Mouse (Mus musculus): ENCODE data around the gene Samd8. TPM values are rescaled to one million over a fixed set of nuclear protein-coding genes. Genes with fewer than 3 reads are reported as not detected.

Samd8 gene
- polyA plus RNA-seq, 1 experiment, result 4.4 TPM

- TF ChIP-seq POLR2A (IDR thresholded peaks at IDR 0.05; ENCODE audit: low read depth, low read length), result no peak
- no peak for TF ChIP-seq CTCF (IDR thresholded peaks at IDR 0.05; ENCODE audit: extremely low read depth, insufficient read depth, insufficient read length, insufficient replicate concordance)
- H3K4me3 ChIP-seq (ENCODE audit: extremely low read depth, insufficient read depth, insufficient read length), result no peak overlapping the region
- DNase-seq (ENCODE audit: low read depth in 1 of 2, low spot score in 2 of 2), result no peak
These were observed 40.4 kb downstream of the Samd8 start for GRCm38 (mm10) chr14:21790585-21791251.

GRCm38 (mm10) chr14:21791722-21792121 lies 41.4 kb downstream of the Samd8 start:
- H3K4me1 ChIP-seq (ENCODE audit: control insufficient read depth, insufficient read depth, insufficient read length), result no peaks in the 10 kb centered on the region; the same call in 1 of the 2 replicates
- no peak overlapping the region for H3K27ac ChIP-seq (ENCODE audit: insufficient read depth, low read length)
- no peak overlapping the region for H3K4me3 ChIP-seq (ENCODE audit: extremely low read depth, insufficient read depth, insufficient read length)
- WGBS, result 93% methylated on average over 4 of the region's 4 CpGs
- no peaks in the 10 kb centered on the region for H3K27me3 ChIP-seq (ENCODE audit: control insufficient read depth, insufficient read depth, low read length)
- no peak for DNase-seq (ENCODE audit: low read depth in 1 of 2, low spot score in 2 of 2)
- no peak for TF ChIP-seq CTCF (IDR thresholded peaks at IDR 0.05; ENCODE audit: extremely low read depth, insufficient read depth, insufficient read length, insufficient replicate concordance)
- no peak for TF ChIP-seq POLR2A (IDR thresholded peaks at IDR 0.05; ENCODE audit: low read depth, low read length)
- H3K36me3 ChIP-seq (ENCODE audit: control insufficient read depth, insufficient read depth, low read length), result peaks cover 12% of the 10 kb centered on the region

More at GRCm38 (mm10) chr14:21790585-21791251, 40.4 kb downstream of the Samd8 start:
- H3K4me1 ChIP-seq (ENCODE audit: control insufficient read depth, insufficient read depth, insufficient read length), result no peaks in the 10 kb centered on the region; the same call in 1 of the 2 replicates
- no peak overlapping the region for H3K27ac ChIP-seq (ENCODE audit: insufficient read depth, low read length)
- WGBS, result 92% methylated on average over 9 of the region's 9 CpGs
- H3K27me3 ChIP-seq (ENCODE audit: control insufficient read depth, insufficient read depth, low read length), result no peaks in the 10 kb centered on the region
- H3K36me3 ChIP-seq (ENCODE audit: control insufficient read depth, insufficient read depth, low read length), result peaks cover 14% of the 10 kb centered on the region

- peaks cover 11% of the 10 kb centered on the region for H3K36me3 ChIP-seq (ENCODE audit: control insufficient read depth, insufficient read depth, low read length)
- TF ChIP-seq CTCF (IDR thresholded peaks at IDR 0.05; ENCODE audit: extremely low read depth, insufficient read depth, insufficient read length, insufficient replicate concordance) (no peak), POLR2A (IDR thresholded peaks at IDR 0.05; ENCODE audit: low read depth, low read length) (no peak)
- DNase-seq (ENCODE audit: low read depth in 1 of 2, low spot score in 2 of 2), result no peak
- H3K27me3 ChIP-seq (ENCODE audit: control insufficient read depth, insufficient read depth, low read length), result no peaks in the 10 kb centered on the region
- no peak overlapping the region for H3K4me3 ChIP-seq (ENCODE audit: extremely low read depth, insufficient read depth, insufficient read length)
- no peak overlapping the region for H3K27ac ChIP-seq (ENCODE audit: insufficient read depth, low read length)
- WGBS, result 89% methylated on average over 6 of the region's 6 CpGs
- H3K4me1 ChIP-seq (ENCODE audit: control insufficient read depth, insufficient read depth, insufficient read length), result no peaks in the 10 kb centered on the region; the same call in 1 of the 2 replicates
These were observed 41.9 kb downstream of the Samd8 start for GRCm38 (mm10) chr14:21792250-21792649.

- no peak overlapping the region for H3K27ac ChIP-seq (ENCODE audit: insufficient read depth, low read length)
- WGBS, result 94% methylated on average over 4 of the region's 4 CpGs
- peaks cover 1% of the 10 kb centered on the region; the same call in 1 of the 2 replicates for H3K36me3 ChIP-seq (ENCODE audit: control insufficient read depth, insufficient read depth, low read length)
- no peaks in the 10 kb centered on the region for H3K27me3 ChIP-seq (ENCODE audit: control insufficient read depth, insufficient read depth, low read length)
- no peak for DNase-seq (ENCODE audit: low read depth in 1 of 2, low spot score in 2 of 2)
- H3K4me3 ChIP-seq (ENCODE audit: extremely low read depth, insufficient read depth, insufficient read length), result no peak overlapping the region
- no peak for TF ChIP-seq CTCF (IDR thresholded peaks at IDR 0.05; ENCODE audit: extremely low read depth, insufficient read depth, insufficient read length, insufficient replicate concordance)
- no peak for TF ChIP-seq POLR2A (IDR thresholded peaks at IDR 0.05; ENCODE audit: low read depth, low read length)
- H3K4me1 ChIP-seq (ENCODE audit: control insufficient read depth, insufficient read depth, insufficient read length), result no peaks in the 10 kb centered on the region
These were observed 50.3 kb downstream of the Samd8 start for GRCm38 (mm10) chr14:21800641-21801040.

GRCm38 (mm10) chr14:21801624-21802023 lies 51.3 kb downstream of the Samd8 start:
- DNase-seq (ENCODE audit: low read depth in 1 of 2, low spot score in 2 of 2), result no peak
- TF ChIP-seq POLR2A (IDR thresholded peaks at IDR 0.05; ENCODE audit: low read depth, low read length), result no peak
- no peak for TF ChIP-seq CTCF (IDR thresholded peaks at IDR 0.05; ENCODE audit: extremely low read depth, insufficient read depth, insufficient read length, insufficient replicate concordance)
- H3K4me1 ChIP-seq (ENCODE audit: control insufficient read depth, insufficient read depth, insufficient read length), result no peaks in the 10 kb centered on the region
- 96% methylated on average over 7 of the region's 7 CpGs for WGBS
- no peak overlapping the region for H3K27ac ChIP-seq (ENCODE audit: insufficient read depth, low read length)
- H3K27me3 ChIP-seq (ENCODE audit: control insufficient read depth, insufficient read depth, low read length), result no peaks in the 10 kb centered on the region
- no peak overlapping the region for H3K4me3 ChIP-seq (ENCODE audit: extremely low read depth, insufficient read depth, insufficient read length)
- 0 out of 2 replicates have a peak, but pooled peaks cover 1% of the 10 kb centered on the region for H3K36me3 ChIP-seq (ENCODE audit: control insufficient read depth, insufficient read depth, low read length)

- H3K27ac ChIP-seq (ENCODE audit: insufficient read depth, low read length), result no peak overlapping the region
- TF ChIP-seq CTCF (IDR thresholded peaks at IDR 0.05; ENCODE audit: extremely low read depth, insufficient read depth, insufficient read length, insufficient replicate concordance) (no peak), POLR2A (IDR thresholded peaks at IDR 0.05; ENCODE audit: low read depth, low read length) (no peak)
- 95% methylated on average over 6 of the region's 6 CpGs for WGBS
These were observed 52.3 kb downstream of the Samd8 start for GRCm38 (mm10) chr14:21802543-21803206.

More at GRCm38 (mm10) chr14:21802543-21803206, 52.3 kb downstream of the Samd8 start:
- no peak for DNase-seq (ENCODE audit: low read depth in 1 of 2, low spot score in 2 of 2)
- 0 out of 2 replicates have a peak, but pooled peaks cover 1% of the 10 kb centered on the region for H3K36me3 ChIP-seq (ENCODE audit: control insufficient read depth, insufficient read depth, low read length)
- H3K4me3 ChIP-seq (ENCODE audit: extremely low read depth, insufficient read depth, insufficient read length), result no peak overlapping the region
- no peaks in the 10 kb centered on the region for H3K4me1 ChIP-seq (ENCODE audit: control insufficient read depth, insufficient read depth, insufficient read length)
- H3K27me3 ChIP-seq (ENCODE audit: control insufficient read depth, insufficient read depth, low read length), result no peaks in the 10 kb centered on the region
